Mouse (Mus musculus): Measurements from ENCODE around the gene Tbc1d22a.

GRCm38 (mm10) chr15:86491434-86492099 is 277.3 kb downstream of the Tbc1d22a start:
- TF ChIP-seq CTCF (IDR thresholded peaks at IDR 0.05; ENCODE audit: insufficient read depth, low read length) (no peak), POLR2A (IDR thresholded peaks at IDR 0.05; ENCODE audit: borderline replicate concordance, extremely low read depth, low read depth, low read length) (no peak)
